In the genomic region with DNA sequence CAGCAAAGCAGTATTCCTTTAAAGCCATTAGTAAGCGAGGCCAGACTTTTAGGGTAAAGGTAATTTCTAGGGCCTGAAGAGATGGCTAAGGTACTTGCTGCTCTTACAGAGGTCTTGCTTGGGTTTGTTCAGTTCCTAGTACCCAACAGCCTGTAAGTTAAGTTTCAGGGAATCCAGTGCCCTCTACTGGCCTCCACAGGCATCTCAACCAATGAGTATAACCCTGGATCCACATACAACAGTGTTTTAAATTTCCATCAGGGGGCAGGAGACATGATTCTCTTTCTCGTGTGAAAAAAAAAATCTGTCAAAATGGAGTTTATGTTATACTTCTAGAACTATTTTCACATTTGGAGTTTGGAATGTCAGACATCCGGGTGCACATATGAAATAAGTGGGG, we compare ENCODE assay signal across 8 mouse cellular contexts. TPM values are rescaled to one million over a fixed set of nuclear protein-coding genes. Genes with fewer than 3 reads are reported as not detected.
DNase-seq lines count a peak whose midpoint lies in the region; ATAC-seq lines count a peak whose summit lies in the region.

No protein-coding gene starts in this region.

- H3K27ac ChIP-seq in forebrain, embryonic 16.5 days (ENCODE audit: low read length) = no peak overlapping the region
- no peak overlapping the region for H3K27ac ChIP-seq in forebrain, embryonic 15.5 days (replicated peaks)

- H3K4me2 ChIP-seq in forebrain, embryonic 16.5 days (ENCODE audit: low read length) = no peak overlapping the region
- H3K4me2 ChIP-seq in forebrain, embryonic 15.5 days (replicated peaks) = no peak overlapping the region

- H3K4me1 ChIP-seq in forebrain, embryonic 16.5 days (replicated peaks; ENCODE audit: control insufficient read depth, insufficient read depth, low read length) = no peaks in the 10 kb centered on the region
- H3K4me1 ChIP-seq in forebrain, embryonic 15.5 days = peaks cover 4% of the 10 kb centered on the region; the same call in 1 of the 2 replicates

- H3K36me3 ChIP-seq in forebrain, embryonic 16.5 days (ENCODE audit: control insufficient read depth, insufficient read depth) = no peaks in the 10 kb centered on the region
- no peaks in the 10 kb centered on the region for H3K36me3 ChIP-seq in forebrain, embryonic 15.5 days

- H3K9me3 ChIP-seq in forebrain, embryonic 16.5 days (ENCODE audit: control insufficient read depth, low read length) = no peaks in the 10 kb centered on the region
- H3K9me3 ChIP-seq in forebrain, embryonic 15.5 days = no peaks in the 10 kb centered on the region

- WGBS in forebrain, embryonic 16.5 days = 56% methylated on average over 3 of the region's 3 CpGs
- WGBS in forebrain, embryonic 15.5 days = 52% methylated on average over 3 of the region's 3 CpGs

- ATAC-seq in forebrain, embryonic 16.5 days = 0 out of 2 replicates have a peak, but pooled peaks have one; percentile 43
- no peak for ATAC-seq in forebrain, embryonic 15.5 days (replicated peaks)
- peak; percentile 99 for ATAC-seq in granulocyte monocyte progenitor cell, adult 5-6 weeks (replicated peaks; ENCODE audit: poor library complexity, severe bottlenecking)

- no peak overlapping the region for H3K4me3 ChIP-seq in forebrain, embryonic 16.5 days (replicated peaks; ENCODE audit: low read length)
- no peak overlapping the region for H3K4me3 ChIP-seq in forebrain, embryonic 15.5 days

- peak; percentile 62 for DNase-seq in 3T3-L1 (ENCODE audit: low read depth, low spot score)
- DNase-seq in Muller cell, postnatal 12 days (ENCODE audit: inconsistent ontology term) = peak; percentile 20
- peak; percentile 73 for DNase-seq in lung, postnatal 10 days
- peak; percentile 25 for DNase-seq in yolk sac, embryonic 10.5 days (ENCODE audit: low spot score)
- DNase-seq in urinary bladder, postnatal 36 days (ENCODE audit: low spot score in 2 of 2) = no peak

- H3K27me3 ChIP-seq in forebrain, embryonic 16.5 days (replicated peaks; ENCODE audit: control insufficient read depth, insufficient read depth, low read length) = no peaks in the 10 kb centered on the region
- H3K27me3 ChIP-seq in forebrain, embryonic 15.5 days = no peaks in the 10 kb centered on the region

- no peak overlapping the region for H3K9ac ChIP-seq in forebrain, embryonic 16.5 days (replicated peaks; ENCODE audit: low read depth, low read length)
- H3K9ac ChIP-seq in forebrain, embryonic 15.5 days (replicated peaks) = no peak overlapping the region

RNA-seq across cellular contexts. Expression of gene Psma1, which starts 5.8 kb away (rescaled TPM):
- polyA plus RNA-seq in forebrain, embryonic 16.5 days (2015; fragmentation: Nextera tagmentation; extraction: Ambion mirVana) = 394 and 400 TPM in 2 replicates
- polyA plus RNA-seq in forebrain, embryonic 15.5 days (2015; fragmentation: Nextera tagmentation; extraction: Ambion mirVana) = 389 and 404 TPM in 2 replicates
- total RNA-seq in granulocyte monocyte progenitor cell, adult 5-6 weeks (2014; fragmentation: Nextera tagmentation) = 274 and 294 TPM in 2 replicates
- total RNA-seq in granulocyte monocyte progenitor cell, adult 5-6 weeks (2017) = 340 and 376 TPM in 2 replicates

RNA-seq across cellular contexts. Expression of gene Copb1, which starts 27.2 kb away (rescaled TPM):
- 93.0 and 107 TPM in 2 replicates for polyA plus RNA-seq in forebrain, embryonic 16.5 days (2015; fragmentation: Nextera tagmentation; extraction: Ambion mirVana)
- polyA plus RNA-seq in forebrain, embryonic 15.5 days (2015; fragmentation: Nextera tagmentation; extraction: Ambion mirVana) = 90.0 and 91.4 TPM in 2 replicates
- 79.8 and 118 TPM in 2 replicates for total RNA-seq in granulocyte monocyte progenitor cell, adult 5-6 weeks (2014; fragmentation: Nextera tagmentation)
- total RNA-seq in granulocyte monocyte progenitor cell, adult 5-6 weeks (2017) = 66.0 and 82.7 TPM in 2 replicates

Comparison
In these comparisons a context has a peak if more than half of its experiments do, and no peak if none do; other contexts are left out.
1. DNase-seq: peak in 3T3-L1 (single experiment), Muller cell, postnatal 12 days (single experiment), lung, postnatal 10 days (single experiment) and yolk sac, embryonic 10.5 days (single experiment); none in urinary bladder, postnatal 36 days (0 of 2).